Mouse (Mus musculus) midbrain, embryonic 13.5 days (tissue): ENCODE measurements around the gene St6gal1. TPM values are rescaled to one million over a fixed set of nuclear protein-coding genes. Genes with fewer than 3 reads are reported as not detected.

Source experiments
- ATAC-seq: fragments of 200-750 bp; cut with Nextera tagmentation; 2 replicates; pipeline ENCODE4 v1.8.0; 2017; ENCODE audit warnings: mild to moderate bottlenecking, moderate TSS enrichment, moderate library complexity
- H3K27ac ChIP-seq: fragments of 300-500 bp; sonication (generic); 2 replicates; pipeline ENCODE4 v1.5.1; 2015; ENCODE audit warnings: inconsistent platforms, mild to moderate bottlenecking, moderate library complexity
- H3K27me3 ChIP-seq: fragments of 300-500 bp; sonication (generic); 2 replicates; pipeline ENCODE4 v1.6.1; 2015; ENCODE audit warnings: mild to moderate bottlenecking, inconsistent platforms
- H3K36me3 ChIP-seq: fragments of 300-500 bp; sonication (generic); 2 replicates; pipeline ENCODE4 v1.6.1; 2015; ENCODE audit warnings: mild to moderate bottlenecking, inconsistent platforms
- H3K4me1 ChIP-seq: fragments of 300-500 bp; sonication (generic); replicated peaks from 2 replicates; pipeline ENCODE4 v1.6.1; 2015; ENCODE audit warnings: inconsistent platforms
- H3K4me2 ChIP-seq: fragments of 300-500 bp; sonication (generic); replicated peaks from 2 replicates; pipeline ENCODE4 v1.6.1; 2015; ENCODE audit warnings: moderate library complexity, mild to moderate bottlenecking, inconsistent platforms
- H3K4me3 ChIP-seq: fragments of 300-500 bp; sonication (generic); replicated peaks from 2 replicates; pipeline ENCODE4 v1.5.1; 2015; ENCODE audit warnings: mild to moderate bottlenecking, inconsistent platforms
- H3K9ac ChIP-seq: fragments of 300-500 bp; sonication (generic); replicated peaks from 2 replicates; pipeline ENCODE4 v1.6.1; 2015; ENCODE audit warnings: mild to moderate bottlenecking, inconsistent platforms
- H3K9me3 ChIP-seq: fragments of 300-500 bp; sonication (generic); 2 replicates; pipeline ENCODE4 v1.6.1; 2016; ENCODE audit warnings: mild to moderate bottlenecking, inconsistent platforms
- WGBS: fragments of 180-500 bp; shearing (Covaris S2); methylation state at CpG from one replicate; pipeline ENCODE4 v1.1.7; 2015; 5-methylcytosine and 5-hydroxymethylcytosine counted together
- polyA plus RNA-seq: library from polyadenylated mRNA; unstranded; fragments of >200 nt; fragmentation: Nextera tagmentation; extraction: Ambion mirVana; gene quantifications from 2 replicates; pipeline ENCODE4 v1.2.1, GENCODE M21; 2015

The St6gal1 gene
- polyA plus RNA-seq, 1 experiment from 2014 or later = 44.5 TPM

DNA sequence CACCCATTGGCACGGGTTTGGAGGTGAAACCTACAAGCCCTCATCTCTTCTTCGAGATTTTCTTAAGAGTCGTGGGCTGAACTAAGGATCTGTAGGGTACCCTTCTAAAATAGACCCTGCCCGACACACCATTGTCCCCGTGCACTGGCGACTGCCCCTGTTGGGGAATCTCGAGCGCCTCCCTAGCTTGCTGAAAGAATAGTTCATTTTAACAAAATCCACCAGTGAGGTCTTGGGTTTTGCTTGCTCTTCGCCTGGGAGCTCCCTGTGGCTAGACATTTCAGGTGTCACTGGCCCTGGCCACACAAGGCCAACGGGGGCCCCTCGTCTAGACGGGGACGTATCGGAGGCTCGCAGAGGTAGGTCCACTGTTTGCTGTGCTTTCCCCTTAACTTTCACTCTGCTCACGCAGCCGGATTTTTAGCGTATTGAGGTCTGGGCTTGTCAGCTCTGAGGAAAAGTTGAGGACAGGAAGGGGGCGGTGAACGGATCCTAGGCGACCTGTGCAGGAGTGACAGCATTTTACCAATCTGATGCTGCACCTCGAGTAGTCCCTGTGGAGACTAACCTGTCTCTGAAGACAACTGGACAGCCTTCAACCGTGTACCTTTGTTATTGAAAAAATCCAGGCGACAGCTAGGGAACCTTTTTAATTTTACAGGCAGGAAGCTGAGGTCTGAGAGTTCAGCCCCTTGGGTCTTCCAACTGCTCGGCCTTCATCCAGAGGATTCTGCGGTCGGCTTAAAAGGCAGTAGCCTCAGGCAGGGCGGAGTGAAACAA is 1.5 kb downstream of the St6gal1 start:
- under 1% methylated on average over 28 of the region's 28 CpGs for WGBS
- H3K4me1 ChIP-seq = peaks cover 39% of the 10 kb centered on the region

DNA sequence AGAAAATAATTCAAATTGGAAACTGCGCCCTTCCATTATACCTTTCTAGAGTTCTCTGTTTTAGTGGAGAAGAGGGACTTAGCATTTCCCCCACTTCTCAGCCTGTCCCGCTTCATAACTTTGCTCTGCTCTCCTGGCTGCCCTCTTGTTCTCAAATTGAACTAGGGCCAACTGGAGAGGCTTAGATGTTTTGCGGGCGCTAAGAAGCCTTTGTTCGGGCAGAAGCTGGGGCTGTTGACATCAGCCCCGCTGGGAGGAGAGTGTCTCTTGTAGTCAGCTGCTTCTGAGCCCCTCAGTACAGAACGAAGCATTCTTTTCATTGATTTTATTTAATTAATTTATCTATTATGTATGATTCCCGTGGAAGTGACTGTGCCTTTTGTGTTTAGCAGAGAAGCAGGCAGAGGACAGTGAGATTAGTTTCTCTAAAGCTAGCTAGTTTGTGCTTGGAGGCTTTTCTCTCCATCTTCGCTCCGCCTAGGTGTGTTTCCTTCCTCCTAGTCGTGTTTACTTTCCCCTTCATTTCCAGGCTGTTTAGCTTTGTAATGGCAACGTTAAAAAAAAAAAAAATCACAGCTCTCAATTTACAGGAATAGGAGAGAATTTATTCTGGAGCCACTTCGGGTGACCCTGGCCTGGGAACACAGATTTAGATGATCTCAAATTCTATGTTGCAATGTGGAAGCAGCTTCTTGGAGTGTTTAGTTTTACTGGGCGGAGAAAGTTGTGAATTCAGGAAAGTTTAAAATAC is 2.2 kb downstream of the St6gal1 start:
- Histone ChIP-seq H3K36me3 (no peaks in the 10 kb centered on the region), H3K9me3 (no peaks in the 10 kb centered on the region), H3K4me2 (peak overlapping the region; percentile 72), H3K27me3 (no peaks in the 10 kb centered on the region), H3K27ac (peak overlapping the region; percentile 92), H3K9ac (peak overlapping the region; percentile 93), H3K4me3 (peak overlapping the region; percentile 76), H3K4me1 (peaks cover 39% of the 10 kb centered on the region)
- 7% methylated on average over 14 of the region's 14 CpGs for WGBS
- ATAC-seq = peak; percentile 19; the same call in 1 of the 2 replicates

More for the DNA sequence above, 1.5 kb downstream of the St6gal1 start:
- H3K36me3 ChIP-seq = no peaks in the 10 kb centered on the region
- H3K27me3 ChIP-seq = no peaks in the 10 kb centered on the region
- no peaks in the 10 kb centered on the region for H3K9me3 ChIP-seq
- peak overlapping the region; percentile 72 for H3K4me2 ChIP-seq
- ATAC-seq = peak; percentile 55
- peak overlapping the region; percentile 76 for H3K4me3 ChIP-seq
- H3K9ac ChIP-seq = peak overlapping the region; percentile 93
- H3K27ac ChIP-seq = peak overlapping the region; percentile 92

DNA sequence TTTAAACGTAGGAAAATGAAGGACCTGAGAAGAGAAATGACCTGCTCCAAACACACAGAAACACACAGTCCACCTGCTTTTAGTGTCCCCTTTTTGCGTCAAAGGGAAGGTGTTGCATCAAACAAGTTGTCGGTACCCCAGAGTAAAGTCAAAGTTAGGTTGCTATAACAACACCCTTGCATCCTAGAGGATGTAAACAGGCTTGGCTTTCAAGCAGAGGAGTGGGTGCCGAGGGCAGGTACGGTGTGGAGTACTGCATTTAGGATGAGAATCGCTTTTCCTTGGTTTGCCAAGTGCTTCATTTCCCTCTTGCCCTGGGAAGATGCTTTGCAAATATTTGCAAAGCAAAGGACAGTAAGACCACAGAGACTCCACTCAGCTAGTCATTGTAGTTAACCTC is 3.3 kb downstream of the St6gal1 start:
- H3K4me1 ChIP-seq = peaks cover 39% of the 10 kb centered on the region
- no peak overlapping the region for H3K9ac ChIP-seq
- no peaks in the 10 kb centered on the region for H3K36me3 ChIP-seq
- peak overlapping the region; percentile 72 for H3K4me2 ChIP-seq
- ATAC-seq = no peak
- WGBS = 24% methylated on average over 6 of the region's 6 CpGs
- no peaks in the 10 kb centered on the region for H3K27me3 ChIP-seq
- H3K9me3 ChIP-seq = no peaks in the 10 kb centered on the region
- peak overlapping the region; percentile 76 for H3K4me3 ChIP-seq
- no peak overlapping the region for H3K27ac ChIP-seq

DNA sequence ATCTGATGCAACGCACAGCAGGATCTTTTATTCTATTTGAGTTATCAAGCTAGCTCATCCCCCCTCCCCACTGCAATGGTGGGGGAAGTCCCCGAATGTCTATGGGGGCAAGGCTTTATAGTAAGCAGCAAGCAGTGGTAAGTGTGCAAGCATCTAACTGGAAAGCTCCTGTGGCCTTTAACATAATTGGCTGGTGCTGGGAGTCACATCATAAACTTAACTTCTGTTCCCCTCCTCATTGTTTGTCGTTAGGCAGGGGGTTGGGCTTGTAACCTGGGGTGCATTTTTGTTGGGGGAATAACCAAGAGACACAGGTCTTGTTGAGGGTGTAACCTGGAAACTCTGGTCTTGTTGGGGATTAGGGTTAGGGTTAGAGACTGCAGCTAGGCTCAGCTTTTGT is 3.9 kb downstream of the St6gal1 start:
- H3K27me3 ChIP-seq = no peaks in the 10 kb centered on the region
- peaks cover 2% of the 10 kb centered on the region; the same call in 1 of the 2 replicates for H3K36me3 ChIP-seq
- no peak overlapping the region for H3K27ac ChIP-seq
- no peak overlapping the region for H3K4me3 ChIP-seq
- 15% methylated on average over 3 of the region's 3 CpGs for WGBS
- H3K9me3 ChIP-seq = no peaks in the 10 kb centered on the region
- no peak overlapping the region for H3K9ac ChIP-seq
- peaks cover 39% of the 10 kb centered on the region for H3K4me1 ChIP-seq
- peak overlapping the region; percentile 72 for H3K4me2 ChIP-seq
- no peak for ATAC-seq

DNA sequence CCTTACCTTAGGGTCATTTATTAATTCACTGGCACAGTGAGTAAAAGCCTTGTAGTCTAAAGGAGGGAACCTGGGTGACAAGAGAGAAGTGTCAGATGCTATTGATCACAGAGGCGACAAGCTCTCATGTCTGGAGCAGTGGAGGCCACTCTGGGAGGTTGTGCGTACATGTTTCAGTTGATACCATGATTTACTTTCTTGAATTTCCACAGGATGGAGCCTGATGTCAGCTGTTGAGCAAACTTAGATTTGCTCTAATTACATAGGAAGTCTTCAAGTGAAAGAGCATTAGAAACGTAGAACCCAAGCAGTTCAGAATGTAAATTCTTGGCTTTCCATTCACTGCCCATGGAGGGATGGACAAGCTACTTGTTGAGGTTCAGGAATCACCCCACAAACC is 5.4 kb downstream of the St6gal1 start:
- Histone ChIP-seq H3K4me1 (peaks cover 35% of the 10 kb centered on the region), H3K36me3 (peaks cover 13% of the 10 kb centered on the region), H3K9ac (no peak overlapping the region), H3K9me3 (no peaks in the 10 kb centered on the region), H3K27ac (no peak overlapping the region), H3K4me2 (no peak overlapping the region), H3K4me3 (no peak overlapping the region), H3K27me3 (no peaks in the 10 kb centered on the region)
- ATAC-seq = no peak
- WGBS = 82% methylated on average over 3 of the region's 3 CpGs

DNA sequence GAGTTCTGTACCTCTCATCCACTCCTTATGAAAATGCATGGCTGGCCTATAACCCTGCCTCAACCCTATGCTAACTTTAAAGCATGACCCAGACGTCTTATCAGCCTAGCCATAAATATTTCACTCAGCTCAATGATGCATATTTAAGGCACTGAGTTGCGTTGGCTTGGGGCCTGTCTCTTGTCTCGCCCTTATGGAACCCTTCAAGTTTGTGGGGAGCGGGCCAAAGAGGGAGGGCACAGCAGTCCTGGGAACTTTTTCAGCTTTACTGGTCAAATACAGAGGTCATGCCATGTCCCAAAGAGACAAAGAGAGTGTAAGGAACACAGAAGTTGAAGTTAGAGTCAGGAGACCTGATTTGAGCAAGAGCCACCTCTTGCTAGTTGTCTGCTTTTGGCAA is 6.6 kb downstream of the St6gal1 start:
- Histone ChIP-seq H3K27ac (no peak overlapping the region), H3K4me1 (peaks cover 30% of the 10 kb centered on the region), H3K36me3 (peaks cover 13% of the 10 kb centered on the region), H3K9ac (no peak overlapping the region), H3K27me3 (no peaks in the 10 kb centered on the region), H3K4me3 (no peak overlapping the region), H3K4me2 (no peak overlapping the region), H3K9me3 (no peaks in the 10 kb centered on the region)
- WGBS = 83% methylated on average over 4 of the region's 4 CpGs
- ATAC-seq = no peak

DNA sequence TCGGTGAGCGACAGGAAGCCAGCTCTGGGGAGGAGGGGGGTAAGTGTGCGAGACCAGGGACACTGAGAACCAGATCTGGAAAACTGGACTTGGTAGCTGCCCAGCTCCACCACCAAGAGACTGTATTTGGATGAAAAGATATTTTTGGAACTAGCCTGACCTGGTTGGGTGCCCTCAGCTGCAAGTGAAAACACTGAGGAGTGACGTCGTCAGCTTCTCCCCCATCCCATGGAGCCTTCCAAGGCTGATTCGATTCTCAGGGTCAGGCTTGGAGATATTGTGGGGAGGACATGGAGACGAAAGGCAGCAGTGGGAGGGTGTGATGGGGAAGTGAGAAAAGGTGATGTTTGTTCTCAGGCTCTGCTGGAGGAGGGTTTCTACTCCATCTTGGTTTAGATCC is 8.2 kb downstream of the St6gal1 start:
- no peak overlapping the region for H3K4me2 ChIP-seq
- no peak overlapping the region for H3K4me3 ChIP-seq
- 86% methylated on average over 7 of the region's 7 CpGs for WGBS
- H3K27me3 ChIP-seq = no peaks in the 10 kb centered on the region
- ATAC-seq = no peak
- H3K4me1 ChIP-seq = peaks cover 22% of the 10 kb centered on the region
- H3K9ac ChIP-seq = no peak overlapping the region
- H3K9me3 ChIP-seq = no peaks in the 10 kb centered on the region
- H3K27ac ChIP-seq = no peak overlapping the region
- H3K36me3 ChIP-seq = peaks cover 13% of the 10 kb centered on the region

DNA sequence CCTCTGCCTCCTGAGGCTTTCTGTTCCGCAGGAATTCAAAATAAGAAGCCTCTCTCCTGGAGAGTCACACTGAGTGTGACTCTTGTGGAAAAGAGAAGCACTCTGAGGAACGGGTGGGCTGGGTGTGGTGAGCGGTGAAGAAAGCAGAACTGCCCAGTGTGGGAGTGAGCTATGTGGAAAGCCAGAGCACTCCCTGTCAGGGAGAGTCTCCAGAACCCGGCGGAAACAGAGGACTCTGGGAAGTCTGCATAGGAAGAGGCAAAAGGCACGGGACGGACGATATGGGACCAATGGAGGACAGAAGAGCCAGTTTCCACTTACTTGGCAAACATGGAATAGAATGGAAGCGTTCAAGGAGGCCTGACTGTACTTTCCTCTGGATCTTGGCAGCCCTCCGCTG is 9.0 kb downstream of the St6gal1 start:
- no peak for ATAC-seq
- Histone ChIP-seq H3K9ac (no peak overlapping the region), H3K9me3 (no peaks in the 10 kb centered on the region), H3K27ac (no peak overlapping the region), H3K4me3 (no peak overlapping the region), H3K36me3 (peaks cover 13% of the 10 kb centered on the region), H3K4me2 (no peak overlapping the region), H3K27me3 (no peaks in the 10 kb centered on the region), H3K4me1 (peaks cover 15% of the 10 kb centered on the region)
- WGBS = 94% methylated on average over 10 of the region's 10 CpGs

DNA sequence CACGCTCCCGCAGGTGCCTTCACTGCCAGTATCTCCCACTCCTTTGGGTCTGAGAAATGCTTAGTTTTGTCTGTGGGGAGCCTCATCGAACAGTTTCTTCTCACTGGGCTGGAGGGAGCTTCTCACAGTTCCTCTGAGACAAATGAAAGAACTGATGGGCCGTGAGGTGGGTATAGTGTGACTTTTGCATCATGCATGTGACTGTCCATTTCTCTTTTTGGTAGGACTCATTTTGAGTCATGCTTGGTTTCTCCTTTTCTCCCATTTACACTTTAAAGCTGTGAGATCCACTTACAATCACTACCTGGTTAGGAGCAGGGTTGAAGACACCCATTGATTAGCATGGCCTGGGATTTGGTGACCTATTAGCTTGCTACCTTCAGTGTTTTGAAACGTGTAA is 10.0 kb downstream of the St6gal1 start:
- Histone ChIP-seq H3K27me3 (no peaks in the 10 kb centered on the region), H3K9me3 (no peaks in the 10 kb centered on the region), H3K4me2 (no peak overlapping the region), H3K27ac (no peak overlapping the region), H3K4me3 (no peak overlapping the region), H3K9ac (no peak overlapping the region), H3K36me3 (peaks cover 13% of the 10 kb centered on the region), H3K4me1 (peaks cover 10% of the 10 kb centered on the region; the same call in 1 of the 2 replicates)
- 92% methylated on average over 5 of the region's 5 CpGs for WGBS
- no peak for ATAC-seq

DNA sequence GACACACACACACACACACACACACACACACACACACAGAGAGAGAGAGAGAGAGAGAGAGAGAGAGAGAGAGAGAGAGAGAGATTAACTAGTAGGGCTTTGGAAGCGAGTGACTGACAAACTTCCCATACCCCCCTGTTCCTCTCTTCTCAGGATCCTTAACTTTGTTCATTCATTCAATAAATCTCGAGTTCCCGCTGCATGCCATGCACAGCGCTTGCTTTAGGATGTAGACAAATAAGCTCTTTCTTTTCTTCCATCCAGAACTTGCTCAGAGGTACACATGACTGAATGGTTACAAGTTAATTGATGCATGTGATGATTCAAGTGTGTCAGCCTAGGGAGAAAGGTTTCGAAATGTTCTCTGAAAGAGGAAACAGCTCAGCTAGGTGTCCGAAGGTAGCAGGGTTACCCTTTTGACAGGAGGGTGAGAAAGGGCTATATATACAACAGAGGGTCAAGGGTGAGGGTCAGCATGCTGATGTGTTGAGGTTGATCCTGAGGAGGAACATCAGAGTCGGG is 10.7 kb downstream of the St6gal1 start:
- Histone ChIP-seq H3K9me3 (no peaks in the 10 kb centered on the region), H3K27me3 (no peaks in the 10 kb centered on the region), H3K9ac (no peak overlapping the region), H3K27ac (no peak overlapping the region), H3K4me3 (no peak overlapping the region), H3K4me1 (peaks cover 10% of the 10 kb centered on the region), H3K36me3 (peaks cover 13% of the 10 kb centered on the region), H3K4me2 (no peak overlapping the region)
- no peak for ATAC-seq
- 68% methylated on average over 7 of the region's 7 CpGs for WGBS

DNA sequence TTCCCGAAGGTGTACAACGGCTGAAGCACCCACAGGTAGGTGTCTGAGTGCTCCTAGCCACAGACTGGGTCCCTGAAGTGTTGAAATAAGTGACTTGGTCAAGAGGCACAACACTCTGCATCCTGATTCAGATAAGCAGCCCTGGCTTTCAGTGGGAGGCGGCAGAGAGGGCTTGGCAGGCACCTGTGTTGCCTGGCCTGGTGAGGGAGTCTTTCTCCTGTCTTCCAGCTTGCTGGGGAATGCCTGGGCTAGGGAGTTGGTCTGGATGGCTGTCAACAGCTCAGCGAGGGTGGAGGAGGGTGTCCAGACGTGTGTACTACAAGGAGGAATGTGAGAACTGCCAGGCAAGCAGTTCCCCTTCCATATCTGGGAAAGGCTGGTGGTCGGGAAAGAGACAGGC is 15.0 kb downstream of the St6gal1 start:
- WGBS = 84% methylated on average over 6 of the region's 6 CpGs
- no peaks in the 10 kb centered on the region for H3K9me3 ChIP-seq
- H3K4me3 ChIP-seq = no peak overlapping the region
- no peak overlapping the region for H3K9ac ChIP-seq
- no peak overlapping the region for H3K27ac ChIP-seq
- H3K27me3 ChIP-seq = no peaks in the 10 kb centered on the region
- peaks cover 18% of the 10 kb centered on the region for H3K4me1 ChIP-seq
- H3K36me3 ChIP-seq = peaks cover 9% of the 10 kb centered on the region; the same call in 1 of the 2 replicates
- H3K4me2 ChIP-seq = no peak overlapping the region
- no peak for ATAC-seq
